ENCODE assay signal across 8 mouse cellular contexts in genomic region chr9:47529602-47530450, GRCm38 (mm10). TPM values are rescaled to one million over a fixed set of nuclear protein-coding genes. Genes with fewer than 3 reads are reported as not detected.
DNase-seq lines count a peak whose midpoint lies in the region; ATAC-seq and TF ChIP-seq lines count a peak whose summit lies in the region.

TSS of gene Cadm1 (plus strand) at chr9:47530173.

- H3K4me3 ChIP-seq in liver, postnatal 0 days (ENCODE audit: low read depth, low read length) = peak within 1 kb of the TSS; percentile 53
- H3K4me3 ChIP-seq in neural tube, embryonic 12.5 days = peak within 1 kb of the TSS; percentile 87
- H3K4me3 ChIP-seq in stomach, postnatal 0 days (ENCODE audit: low read depth, low read length) = peak within 1 kb of the TSS; percentile 55

- ATAC-seq in frontal cortex, adult (ENCODE audit: low TSS enrichment) = peak; percentile 88
- peak; percentile 96 for ATAC-seq in liver, postnatal 0 days
- ATAC-seq in neural tube, embryonic 12.5 days (ENCODE audit: low FRiP score, low read depth) = peak; percentile 94
- peak; percentile 99 for ATAC-seq in stomach, postnatal 0 days (ENCODE audit: low FRiP score, low TSS enrichment)

- peak within 1 kb of the TSS; percentile 92 for H3K27ac ChIP-seq in liver, postnatal 0 days (ENCODE audit: low read depth)
- peak within 1 kb of the TSS; percentile 72 for H3K27ac ChIP-seq in neural tube, embryonic 12.5 days
- peak within 1 kb of the TSS; percentile 70 for H3K27ac ChIP-seq in stomach, postnatal 0 days (replicated peaks)

- peak within 1 kb of the TSS; percentile 60 for H3K9ac ChIP-seq in liver, postnatal 0 days (replicated peaks)
- peak within 1 kb of the TSS; percentile 93 for H3K9ac ChIP-seq in neural tube, embryonic 12.5 days
- H3K9ac ChIP-seq in stomach, postnatal 0 days (ENCODE audit: low read length) = peak within 1 kb of the TSS; percentile 64

- no peaks in the 10 kb centered on the region for H3K9me3 ChIP-seq in liver, postnatal 0 days (ENCODE audit: low read length)
- no peaks in the 10 kb centered on the region for H3K9me3 ChIP-seq in neural tube, embryonic 12.5 days
- no peaks in the 10 kb centered on the region for H3K9me3 ChIP-seq in stomach, postnatal 0 days (ENCODE audit: control insufficient read depth, low read length)

- H3K4me1 ChIP-seq in liver, postnatal 0 days (ENCODE audit: insufficient read depth) = peaks cover 15% of the 10 kb centered on the region; the same call in 1 of the 2 replicates
- H3K4me1 ChIP-seq in neural tube, embryonic 12.5 days = peaks cover 27% of the 10 kb centered on the region
- H3K4me1 ChIP-seq in stomach, postnatal 0 days (replicated peaks; ENCODE audit: control insufficient read depth, insufficient read depth) = peaks cover 5% of the 10 kb centered on the region; the same call in 1 of the 2 replicates

- peak; percentile 97 for DNase-seq in MN1 (ENCODE audit: low spot score)
- peak; percentile 99 for DNase-seq in cerebellum, adult 9-11 months
- peak; percentile 94 for DNase-seq in heart, postnatal 4 days
- DNase-seq in layer of hippocampus, adult 18-20 months (ENCODE audit: low spot score in 2 of 2) = peak; percentile 97 to 99
- DNase-seq in liver, postnatal 0 days = peak; percentile 95
- peak; percentile 99 for DNase-seq in stomach, postnatal 0 days (ENCODE audit: low spot score)

- peak within 1 kb of the TSS; percentile 88 for H3K4me2 ChIP-seq in liver, postnatal 0 days (ENCODE audit: low read depth, low read length)
- peak within 1 kb of the TSS; percentile 65 for H3K4me2 ChIP-seq in neural tube, embryonic 12.5 days (replicated peaks)
- peak within 1 kb of the TSS; percentile 99 for H3K4me2 ChIP-seq in stomach, postnatal 0 days (replicated peaks; ENCODE audit: low read depth)

- no peak for TF ChIP-seq EP300 in liver, postnatal 0 days (IDR thresholded peaks at IDR 0.05; ENCODE audit: low read depth)
- TF ChIP-seq EP300 in stomach, postnatal 0 days (optimal IDR thresholded peaks at IDR 0.05) = no peak

- peak; percentile 55 for TF ChIP-seq CTCF in liver, postnatal 0 days (IDR thresholded peaks at IDR 0.05; ENCODE audit: low read depth)
- peak; percentile 73 for TF ChIP-seq CTCF in stomach, postnatal 0 days (IDR thresholded peaks at IDR 0.05; ENCODE audit: low read depth)

- no peaks in the 10 kb centered on the region for H3K36me3 ChIP-seq in liver, postnatal 0 days (replicated peaks; ENCODE audit: insufficient read depth, low read length)
- H3K36me3 ChIP-seq in neural tube, embryonic 12.5 days = no peaks in the 10 kb centered on the region
- H3K36me3 ChIP-seq in stomach, postnatal 0 days (ENCODE audit: control insufficient read depth, insufficient read depth, low read length) = no peaks in the 10 kb centered on the region

- H3K27me3 ChIP-seq in liver, postnatal 0 days (ENCODE audit: insufficient read depth, low read length) = peaks cover 41% of the 10 kb centered on the region
- no peaks in the 10 kb centered on the region for H3K27me3 ChIP-seq in neural tube, embryonic 12.5 days (replicated peaks)
- no peaks in the 10 kb centered on the region for H3K27me3 ChIP-seq in stomach, postnatal 0 days (ENCODE audit: control insufficient read depth, insufficient read depth, low read length)

- 2% methylated on average over 68 of the region's 72 CpGs for whole genome bisulfite sequencing in liver, postnatal 0 days (ENCODE audit: insufficient replicate concordance)
- under 1% methylated on average over 72 of the region's 72 CpGs for WGBS in neural tube, embryonic 12.5 days
- WGBS in stomach, postnatal 0 days = under 1% methylated on average over 64 of the region's 72 CpGs

RNA-seq across cellular contexts. Expression of gene Cadm1, which starts in this region (rescaled TPM):
- 1 to 10 TPM; 4.2 to 4.6 TPM for total RNA-seq in heart, postnatal 4 days (2021)
- 100 to 1,000 TPM; 246 to 270 TPM for total RNA-seq in layer of hippocampus, adult 18-20 months (2021)
- polyA plus RNA-seq in liver, postnatal 0 days (2015; fragmentation: Nextera tagmentation; extraction: Ambion mirVana) = 12.5 and 13.6 TPM in 2 replicates
- 135 and 145 TPM in 2 replicates for polyA plus RNA-seq in neural tube, embryonic 12.5 days (2016; fragmentation: Nextera tagmentation; extraction: Ambion mirVana)
- polyA plus RNA-seq in stomach, postnatal 0 days (2015; fragmentation: Nextera tagmentation; extraction: Ambion mirVana) = 18.3 and 20.0 TPM in 2 replicates

Comparison
In these comparisons a context has a peak if more than half of its experiments do, and no peak if none do; other contexts are left out.
1. Peak in every context shown above with its lines: DNase-seq, ATAC-seq, H3K4me3 ChIP-seq and H3K27ac ChIP-seq.
2. RNA of gene Cadm1 (total RNA-seq): 246 to 270 TPM in layer of hippocampus, adult 18-20 months; 4.2 to 4.6 TPM in heart, postnatal 4 days; every median in the first group is over 10 times any median in the second.